Mouse (Mus musculus) liver, embryonic 14.5 days (tissue): ENCODE measurements around the gene Pigq. TPM values are rescaled to one million over a fixed set of nuclear protein-coding genes. Genes with fewer than 3 reads are reported as not detected.

Experiments used
- ATAC-seq: fragments of 200-750 bp; cut with Nextera tagmentation; 2 replicates; pipeline ENCODE4 v1.8.0; 2017; ENCODE audit warnings: moderate number of reproducible peaks, mild to moderate bottlenecking, moderate library complexity; ENCODE audit not compliant: insufficient read depth
- DNase-seq, 3 experiments: peaks; one replicate each; pipeline ENCODE4 v3.0.0-alpha.2; 2012 to 2013; ENCODE audit warnings: low read depth in 3 of 3, low spot score in 3 of 3
- H3K27ac ChIP-seq: fragments of 300-500 bp; sonication (generic); 2 replicates; pipeline ENCODE4 v1.5.1; 2014; ENCODE audit warnings: moderate library complexity, mild to moderate bottlenecking, control low read depth, inconsistent platforms
- H3K27me3 ChIP-seq: fragments of 300-500 bp; sonication (generic); 2 replicates; pipeline ENCODE4 v1.6.1; 2014; ENCODE audit warnings: mild to moderate bottlenecking, low read length, moderate library complexity; ENCODE audit not compliant: control insufficient read depth, insufficient read depth
- H3K36me3 ChIP-seq: fragments of 300-500 bp; sonication (generic); replicated peaks from 2 replicates; pipeline ENCODE4 v1.6.1; 2014; ENCODE audit warnings: low read depth; ENCODE audit not compliant: control insufficient read depth, insufficient read depth
- H3K4me1 ChIP-seq, 2 experiments: fragments of 200-500 bp in 1 of 2; fragments of 300-500 bp in 1 of 2; sonication (generic) in 1 of 2; replicated peaks; 2 replicates each; pipeline ENCODE4 v1.6.1; 2012 to 2014; ENCODE audit warnings: antibody characterized with exemption in 1 of 2, inconsistent platforms in 1 of 2, low read length in 1 of 2; ENCODE audit not compliant: control insufficient read depth in 2 of 2, insufficient read depth in 2 of 2
- H3K4me2 ChIP-seq: fragments of 300-500 bp; sonication (generic); 2 replicates; pipeline ENCODE4 v1.6.1; 2014; ENCODE audit warnings: low read depth, mild to moderate bottlenecking, control low read depth, moderate library complexity
- H3K4me3 ChIP-seq, 2 experiments: fragments of 200-500 bp in 1 of 2; fragments of 300-500 bp in 1 of 2; sonication (generic) in 1 of 2; 2 replicates each; pipeline ENCODE4 v1.5.1; 2012 to 2014; ENCODE audit warnings: low read depth in 2 of 2, low read length in 2 of 2, mild to moderate bottlenecking in 2 of 2, control low read depth in 1 of 2, inconsistent platforms in 1 of 2, moderate library complexity in 1 of 2; ENCODE audit not compliant: insufficient read depth in 1 of 2
- H3K9ac ChIP-seq: fragments of 300-500 bp; sonication (generic); replicated peaks from 2 replicates; pipeline ENCODE4 v1.6.1; 2014; ENCODE audit warnings: mild to moderate bottlenecking, control low read depth, moderate library complexity
- H3K9me3 ChIP-seq: fragments of 300-500 bp; sonication (generic); 2 replicates; pipeline ENCODE4 v1.6.1; 2016; ENCODE audit warnings: low read length, mixed read lengths; ENCODE audit not compliant: control insufficient read depth
- CTCF ChIP-seq: IDR thresholded peaks from 2 replicates; pipeline ENCODE4 v1.5.1; 2016; ENCODE audit warnings: antibody characterized with exemption, low read depth, control low read depth
- EP300 ChIP-seq: IDR thresholded peaks from 2 replicates; pipeline ENCODE4 v1.6.1; 2016; ENCODE audit warnings: antibody characterized with exemption, low read depth
- whole genome bisulfite sequencing: fragments of 180-500 bp; shearing (Covaris S2); extraction: QIAGEN DNeasy Blood & Tissue Kit; methylation state at CpG from one replicate; pipeline ENCODE4 v1.1.7; 2014; ENCODE audit not compliant: insufficient replicate concordance; 5-methylcytosine and 5-hydroxymethylcytosine counted together
- polyA plus RNA-seq, 2 experiments: library from polyadenylated mRNA; depleted of rRNA in 1 of 2; stranded (reverse) in 1 of 2; unstranded in 1 of 2; fragments of >200 nt; fragmentation: Nextera tagmentation in 1 of 2; extraction: Ambion mirVana in 1 of 2; gene quantifications; 2 replicates each; pipeline versions ENCODE4 v1.2.1 to v1.2.3; 2012 to 2014

Pigq gene
- polyA plus RNA-seq, 2 experiments: 170 to 270 TPM

DNA sequence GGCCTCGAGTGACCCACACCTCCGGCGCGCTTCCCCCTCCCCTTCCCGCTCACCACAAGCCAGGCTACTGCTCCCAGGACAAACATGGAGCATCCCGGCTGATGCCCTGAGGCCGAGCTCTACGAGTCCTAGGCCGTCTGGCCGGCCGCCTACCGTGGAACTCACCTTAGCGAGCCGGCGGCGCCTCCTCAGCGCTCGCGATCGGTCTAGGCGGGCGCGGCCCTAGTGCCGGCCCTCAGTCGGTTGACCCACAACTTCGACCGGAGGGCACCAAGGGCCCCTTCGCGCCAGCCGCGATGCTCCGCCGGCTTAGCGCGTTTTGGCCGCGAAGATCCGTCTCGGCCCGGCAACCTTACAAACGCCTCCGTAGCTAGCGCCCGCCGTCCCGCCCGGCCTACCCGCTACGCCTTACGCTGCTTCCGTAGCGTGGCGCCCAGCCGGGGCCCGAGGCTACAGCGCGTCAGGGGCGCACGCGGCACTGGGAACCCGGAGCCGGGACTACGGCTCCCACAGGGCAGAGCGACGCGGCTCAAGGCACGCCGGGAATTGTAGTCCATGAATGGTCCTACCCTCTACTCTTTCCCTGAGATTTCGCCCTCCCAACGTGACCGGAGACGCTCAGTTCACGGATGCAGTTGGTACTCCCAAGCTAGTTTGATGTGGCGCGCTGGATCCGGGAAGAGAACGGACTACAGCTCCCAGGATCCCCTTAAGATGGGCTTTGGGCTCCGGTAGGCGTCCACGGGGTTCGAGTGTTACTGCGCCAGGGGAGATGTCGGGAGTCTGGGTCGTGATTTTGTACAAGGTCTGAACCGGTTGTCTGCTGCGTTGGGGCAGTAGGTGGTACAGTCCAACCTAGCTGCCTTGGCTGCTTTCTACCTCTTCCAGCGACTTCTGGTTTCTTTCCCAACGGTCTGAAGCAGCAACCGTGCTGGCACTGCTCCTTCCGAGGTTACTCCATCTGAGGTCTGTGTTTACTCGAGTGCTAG lies 40.9 kb upstream of the Pigq start, which contains the start of gene Capn15:
Gene Capn15 (minus strand): TSS at position 491 of the 989 bp plus-strand sequence.
- peak within 1 kb of the TSS; percentile 86 for H3K9ac ChIP-seq
- DNase-seq: peak; percentile 74 to 78 (median 77)
- peak; percentile 96 for ATAC-seq
- peaks cover 17 to 28% of the 10 kb centered on the region in 2 experiments for H3K4me1 ChIP-seq
- TF ChIP-seq CTCF (no peak), EP300 (no peak)
- H3K4me2 ChIP-seq: peak within 1 kb of the TSS; percentile 87
- no peaks in the 10 kb centered on the region for H3K36me3 ChIP-seq
- under 1% methylated on average over 88 of the region's 91 CpGs for WGBS
- H3K27me3 ChIP-seq: no peaks in the 10 kb centered on the region
- H3K9me3 ChIP-seq: no peaks in the 10 kb centered on the region
- H3K27ac ChIP-seq: peak within 1 kb of the TSS; percentile 5; the same call in 1 of the 2 replicates
- H3K4me3 ChIP-seq: peak within 1 kb of the TSS; percentile 67 to 86

DNA sequence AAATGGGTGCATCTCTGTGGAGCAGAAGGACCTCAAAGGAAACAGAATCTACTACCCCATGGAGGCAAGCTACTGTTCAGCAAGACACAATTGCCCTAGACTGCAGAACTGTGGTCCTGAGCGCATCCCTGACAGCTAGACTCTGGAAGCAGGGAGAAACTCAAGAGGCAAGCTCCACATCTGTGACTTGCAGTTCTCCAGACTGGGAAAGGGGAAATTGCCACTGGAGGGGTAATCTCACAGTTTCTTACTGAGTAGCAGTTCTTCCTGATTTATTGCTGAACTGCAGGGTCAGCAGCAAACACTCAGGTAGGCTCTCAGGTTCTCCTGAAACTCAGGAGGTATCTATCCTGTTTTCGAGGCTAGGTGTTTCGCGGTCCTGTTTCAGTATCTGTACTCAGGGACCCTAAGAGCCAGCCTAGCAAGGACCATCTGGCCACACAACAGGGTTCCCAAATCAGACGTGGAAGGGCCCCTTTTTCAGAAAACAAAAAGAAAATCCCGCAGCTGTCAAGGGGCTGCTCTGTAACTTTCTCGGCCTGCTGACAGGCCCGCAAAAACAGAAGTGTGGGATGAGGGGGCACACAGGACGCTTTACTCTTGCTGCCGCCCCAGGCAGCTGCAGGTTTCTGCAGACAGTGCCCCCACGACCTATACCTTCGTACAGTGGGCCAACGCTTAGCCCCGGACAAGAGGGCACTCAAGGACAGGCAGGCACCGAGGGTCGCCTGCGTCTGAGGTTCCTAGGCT lies 40.0 kb upstream of the Pigq start:
- Histone ChIP-seq H3K4me2 (peak overlapping the region; percentile 87), H3K9me3 (no peaks in the 10 kb centered on the region), H3K36me3 (no peaks in the 10 kb centered on the region), H3K4me3 (peak overlapping the region; percentile 67 to 86), H3K27me3 (no peaks in the 10 kb centered on the region), H3K27ac (peak overlapping the region; percentile 5; the same call in 1 of the 2 replicates), H3K9ac (peak overlapping the region; percentile 86), H3K4me1 (peaks cover 17 to 27% of the 10 kb centered on the region in 2 experiments)
- ATAC-seq: peak; percentile 11; the same call in 1 of the 2 replicates
- 9% methylated on average over 17 of the region's 17 CpGs for WGBS
- no peak for DNase-seq
- TF ChIP-seq CTCF: 0 out of 2 replicates have a peak, but pooled peaks have one; percentile 11
- no peak for TF ChIP-seq EP300

DNA sequence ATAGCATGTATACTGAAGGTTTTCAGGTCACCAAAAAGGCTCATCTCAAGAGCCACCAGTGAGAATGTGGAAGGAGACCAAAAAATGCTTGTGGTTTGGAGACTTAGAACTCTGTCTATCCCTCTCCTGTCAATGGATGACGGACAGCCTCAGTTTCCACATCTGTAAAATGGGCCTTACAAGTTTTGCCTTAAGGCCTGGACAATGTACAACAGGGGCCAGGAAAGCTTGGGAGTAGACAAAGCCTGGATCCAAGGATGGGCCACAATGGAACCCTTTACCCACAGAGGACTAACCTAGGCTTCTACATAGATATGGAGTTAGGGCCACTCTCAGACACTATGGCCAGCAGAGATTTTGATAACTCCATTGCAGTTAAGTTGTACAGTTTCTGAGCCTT lies 39.3 kb upstream of the Pigq start:
- Histone ChIP-seq H3K4me3 (peak overlapping the region; percentile 67 to 86), H3K36me3 (no peaks in the 10 kb centered on the region), H3K27me3 (no peaks in the 10 kb centered on the region), H3K9ac (no peak overlapping the region), H3K4me2 (peak overlapping the region; percentile 87), H3K9me3 (no peaks in the 10 kb centered on the region), H3K27ac (no peak overlapping the region), H3K4me1 (peaks cover 17 to 33% of the 10 kb centered on the region in 2 experiments)
- DNase-seq (no peak), ATAC-seq (no peak)
- TF ChIP-seq EP300 (no peak), CTCF (no peak)
- WGBS: 94% methylated on average over 1 of the region's 1 CpGs

DNA sequence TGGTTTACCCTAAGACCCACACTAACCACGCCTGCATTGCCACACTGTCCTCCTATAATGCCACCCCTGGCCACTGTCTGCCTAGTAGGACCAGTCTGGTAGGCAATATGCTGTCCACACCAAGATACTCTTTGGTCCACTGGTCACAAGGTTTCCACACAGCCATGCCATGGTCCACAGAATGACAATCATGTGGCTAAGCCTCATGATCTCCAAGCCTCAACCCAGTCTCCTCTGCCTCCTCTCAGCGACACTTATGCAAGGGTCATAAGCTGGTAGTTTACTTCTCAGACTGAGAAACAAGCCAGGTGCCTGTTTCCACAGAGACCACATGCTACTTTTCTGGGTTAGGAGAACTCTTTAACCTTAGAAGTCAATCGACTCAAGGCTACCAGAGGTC lies 38.2 kb upstream of the Pigq start:
- no peak overlapping the region for H3K4me3 ChIP-seq
- ATAC-seq (no peak), DNase-seq (no peak)
- 82% methylated on average over 3 of the region's 3 CpGs for WGBS
- H3K4me2 ChIP-seq: no peak overlapping the region
- no peaks in the 10 kb centered on the region for H3K36me3 ChIP-seq
- no peaks in the 10 kb centered on the region for H3K27me3 ChIP-seq
- no peak overlapping the region for H3K9ac ChIP-seq
- no peak overlapping the region for H3K27ac ChIP-seq
- H3K9me3 ChIP-seq: no peaks in the 10 kb centered on the region
- peaks cover 17 to 33% of the 10 kb centered on the region in 2 experiments for H3K4me1 ChIP-seq
- TF ChIP-seq CTCF (no peak), EP300 (no peak)
